Mouse (Mus musculus) midbrain, embryonic 12.5 days (tissue): ENCODE measurements around the gene Srp14. TPM values are rescaled to one million over a fixed set of nuclear protein-coding genes. Genes with fewer than 3 reads are reported as not detected.

Source experiments
- polyA plus RNA-seq: library from polyadenylated mRNA; unstranded; fragments of >200 nt; fragmentation: Nextera tagmentation; extraction: Ambion mirVana; gene quantifications from 2 replicates; pipeline ENCODE4 v1.2.1, GENCODE M21; 2016

Srp14 gene
- polyA plus RNA-seq, 1 experiment from 2014 or later = 280 TPM

Other genes starting within 250 kb of the Srp14 start
- 1.6 and 2.2 TPM in 2 replicates for gene Fsip1, start 222.7 kb downstream of the Srp14 start, polyA plus RNA-seq
- gene Gpr176, start 106.3 kb downstream of the Srp14 start, polyA plus RNA-seq = 0.55 and 0.89 TPM in 2 replicates
- 11.7 and 12.5 TPM in 2 replicates for gene Eif2ak4, start 91.1 kb downstream of the Srp14 start, polyA plus RNA-seq
- 2.1 and 4.1 TPM in 2 replicates for gene Bmf, start 70.0 kb upstream of the Srp14 start, polyA plus RNA-seq
- gene Bub1b, start 118.5 kb upstream of the Srp14 start, polyA plus RNA-seq = 92.1 and 94.5 TPM in 2 replicates
- 4.9 and 5.8 TPM in 2 replicates for gene Pak6, start 183.6 kb upstream of the Srp14 start, polyA plus RNA-seq
- gene Ankrd63, start 224.3 kb upstream of the Srp14 start, polyA plus RNA-seq = not detected in 2 replicates
- 0.17 and 0.50 TPM in 2 replicates for gene Plcb2, start 248.7 kb upstream of the Srp14 start, polyA plus RNA-seq